Mouse (Mus musculus): ENCODE measurements around the gene Zfp953.
A peak's percentile ranks its signal among the peaks of the same experiment; 100 is the strongest.
"Not testable (repeated sequence)": the region's sequence is repeated elsewhere in the genome, so short reads cannot be mapped to it uniquely, and the experiment has no call there.

Zfp953 gene

GRCm38 (mm10) chr13:67360131-67360744 lies at the start of gene Zfp953, which contains the start of gene Gm28044:
Gene Zfp953 (minus strand): TSS chr13:67360605.
Gene Gm28044 (minus strand): TSS chr13:67360536.
- peak; percentile 88 to 97 for DNase-seq (ENCODE audit: inconsistent age in 2 of 2, low spot score in 1 of 2)

- peak; percentile 75 to 92 for DNase-seq (ENCODE audit: inconsistent age in 2 of 2, low spot score in 1 of 2)
These were observed 38.9 kb upstream of the Zfp953 start, which contains the start of gene Zfp429 for GRCm38 (mm10) chr13:67399183-67399903. Gene Zfp429 (minus strand): TSS chr13:67399819.

- not testable (repeated sequence) for DNase-seq (ENCODE audit: inconsistent age in 2 of 2, low spot score in 1 of 2)
These were observed 15.8 kb upstream of the Zfp953 start for GRCm38 (mm10) chr13:67376255-67376654.

GRCm38 (mm10) chr13:67375050-67375911 lies 14.9 kb upstream of the Zfp953 start, which contains the start of the genes Gm28041 and Zfp456:
Gene Gm28041 (minus strand): TSS chr13:67375733.
Gene Zfp456 (minus strand): TSS chr13:67375810.
- DNase-seq (ENCODE audit: inconsistent age in 2 of 2, low spot score in 1 of 2): peak; percentile 72 to 90

- no peak for DNase-seq (ENCODE audit: inconsistent age in 2 of 2, low spot score in 1 of 2)
These were observed 8.6 kb downstream of the Zfp953 start for GRCm38 (mm10) chr13:67351854-67352253.

- DNase-seq (ENCODE audit: inconsistent age in 2 of 2, low spot score in 1 of 2): no peak
These were observed 17.0 kb downstream of the Zfp953 start for GRCm38 (mm10) chr13:67343422-67343821.

GRCm38 (mm10) chr13:67332877-67333276 lies 27.5 kb downstream of the Zfp953 start:
- no peak for DNase-seq (ENCODE audit: inconsistent age in 2 of 2, low spot score in 1 of 2)

GRCm38 (mm10) chr13:67332019-67332724 lies 28.2 kb downstream of the Zfp953 start, which contains the start of gene Zfp595:
Gene Zfp595 (minus strand): TSS chr13:67332570.
- peak; percentile 87 to 96 for DNase-seq (ENCODE audit: inconsistent age in 2 of 2, low spot score in 1 of 2)

GRCm38 (mm10) chr13:67306718-67307117 lies 53.7 kb downstream of the Zfp953 start:
- DNase-seq (ENCODE audit: inconsistent age in 2 of 2, low spot score in 1 of 2): no peak

GRCm38 (mm10) chr13:67305822-67306672 lies 54.4 kb downstream of the Zfp953 start, which contains the start of gene Zfp457:
Gene Zfp457 (minus strand): TSS chr13:67306485.
- peak; percentile 89 to 97 for DNase-seq (ENCODE audit: inconsistent age in 2 of 2, low spot score in 1 of 2)
